Mouse (Mus musculus) kidney, postnatal 0 days (tissue): ENCODE data around the gene Shd. TPM values are rescaled to one million over a fixed set of nuclear protein-coding genes. Genes with fewer than 3 reads are reported as not detected.

ENCODE experiments used
- ATAC-seq: fragments of 200-750 bp; cut with Nextera tagmentation; replicated peaks from 2 replicates; pipeline ENCODE4 v1.8.0; 2017; ENCODE audit warnings: low read depth, moderate number of reproducible peaks, moderate TSS enrichment, moderate library complexity; ENCODE audit not compliant: low FRiP score
- DNase-seq: peaks from one replicate; pipeline ENCODE4 v3.0.0-alpha.2; 2016; ENCODE audit warnings: low spot score
- H3K27ac ChIP-seq: fragments of 300-500 bp; sonication (generic); 2 replicates; pipeline ENCODE4 v1.5.1; 2014; ENCODE audit warnings: mild to moderate bottlenecking
- H3K27me3 ChIP-seq: fragments of 300-500 bp; sonication (generic); 2 replicates; pipeline ENCODE4 v1.6.1; 2014; ENCODE audit warnings: low read length, mixed read lengths; ENCODE audit not compliant: insufficient read depth
- H3K36me3 ChIP-seq: fragments of 300-500 bp; sonication (generic); 2 replicates; pipeline ENCODE4 v1.6.1; 2014; ENCODE audit warnings: low read length, mixed read lengths; ENCODE audit not compliant: insufficient read depth
- H3K4me1 ChIP-seq: fragments of 300-500 bp; sonication (generic); replicated peaks from 2 replicates; pipeline ENCODE4 v1.6.1; 2014; ENCODE audit warnings: antibody characterized with exemption, low read length, mixed read lengths; ENCODE audit not compliant: insufficient read depth
- H3K4me2 ChIP-seq: fragments of 300-500 bp; sonication (generic); 2 replicates; pipeline ENCODE4 v1.6.1; 2014; ENCODE audit warnings: mild to moderate bottlenecking, low read length, moderate library complexity, mixed read lengths
- H3K4me3 ChIP-seq: fragments of 300-500 bp; sonication (generic); replicated peaks from 2 replicates; pipeline ENCODE4 v1.5.1; 2014; ENCODE audit warnings: low read depth, low read length
- H3K9ac ChIP-seq: fragments of 300-500 bp; sonication (generic); 2 replicates; pipeline ENCODE4 v1.6.1; 2014; ENCODE audit warnings: low read depth, low read length
- H3K9me3 ChIP-seq: fragments of 300-500 bp; sonication (generic); replicated peaks from 2 replicates; pipeline ENCODE4 v1.6.1; 2016; ENCODE audit warnings: low read length, inconsistent platforms, mixed read lengths
- CTCF ChIP-seq: IDR thresholded peaks from 2 replicates; pipeline ENCODE4 v1.5.1; 2016; ENCODE audit warnings: antibody characterized with exemption, low read depth, mild to moderate bottlenecking, moderate library complexity
- WGBS: fragments of 180-500 bp; shearing (Covaris S2); extraction: QIAGEN DNeasy Blood & Tissue Kit; methylation state at CpG from one replicate; pipeline ENCODE4 v1.1.7; 2014; 5-methylcytosine and 5-hydroxymethylcytosine counted together
- polyA plus RNA-seq: library from polyadenylated mRNA; unstranded; fragments of >200 nt; fragmentation: Nextera tagmentation; extraction: Ambion mirVana; gene quantifications from 2 replicates; pipeline ENCODE4 v1.2.1, GENCODE M21; 2015

Gene Shd
- polyA plus RNA-seq, 1 experiment from 2014 or later: 54.2 TPM

DNA sequence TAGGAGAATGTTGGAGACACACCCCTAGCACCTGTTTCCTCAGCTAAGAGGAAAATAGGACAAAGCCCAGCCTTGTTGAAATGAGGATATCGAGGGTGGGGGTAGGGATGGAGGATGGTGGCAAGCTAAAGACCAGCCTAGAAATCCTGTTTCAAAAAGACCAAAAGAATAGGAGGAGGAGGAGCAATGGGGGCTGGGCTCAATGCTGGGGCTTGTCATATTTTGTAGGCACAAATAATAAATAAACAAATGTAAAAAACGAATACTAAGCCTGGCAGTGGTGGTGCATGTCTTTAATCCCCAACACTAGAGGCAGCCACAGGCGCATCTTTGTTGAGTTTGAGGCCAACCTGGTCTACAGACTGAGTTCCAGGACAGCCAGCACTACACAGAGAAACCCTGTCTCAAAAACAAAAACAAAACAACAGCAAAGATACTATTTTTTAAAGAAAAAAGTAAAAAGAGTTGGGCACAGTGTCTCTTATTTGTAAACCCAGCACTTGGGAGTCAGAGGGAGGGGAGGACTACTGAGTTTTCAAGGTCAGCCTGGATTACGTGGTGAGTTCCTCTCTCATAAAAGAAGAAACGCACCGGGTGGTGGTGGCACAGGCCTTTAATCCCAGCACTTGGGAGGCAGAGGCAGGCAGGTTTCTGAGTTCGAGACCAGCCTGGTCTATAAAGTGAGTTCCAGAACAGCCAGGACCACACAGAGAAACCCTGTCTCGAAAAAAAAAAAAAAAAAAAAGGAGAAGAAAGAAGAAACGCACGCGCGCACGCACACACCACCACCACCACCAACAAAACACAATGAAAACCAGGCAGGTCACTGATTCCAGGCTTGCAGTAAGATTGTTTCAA, 12.3 kb upstream of the Shd start:
- H3K27ac ChIP-seq: peak overlapping the region; percentile 96
- no peak for DNase-seq
- no peaks in the 10 kb centered on the region for H3K9me3 ChIP-seq
- TF ChIP-seq CTCF: no peak
- WGBS: 79% methylated on average over 13 of the region's 13 CpGs
- H3K4me1 ChIP-seq: peaks cover 10% of the 10 kb centered on the region
- H3K4me3 ChIP-seq: peak overlapping the region; percentile 47
- H3K36me3 ChIP-seq: no peaks in the 10 kb centered on the region
- ATAC-seq: no peak
- H3K27me3 ChIP-seq: no peaks in the 10 kb centered on the region
- peak overlapping the region; percentile 58 for H3K4me2 ChIP-seq
- H3K9ac ChIP-seq: peak overlapping the region; percentile 46; the same call in 1 of the 2 replicates

DNA sequence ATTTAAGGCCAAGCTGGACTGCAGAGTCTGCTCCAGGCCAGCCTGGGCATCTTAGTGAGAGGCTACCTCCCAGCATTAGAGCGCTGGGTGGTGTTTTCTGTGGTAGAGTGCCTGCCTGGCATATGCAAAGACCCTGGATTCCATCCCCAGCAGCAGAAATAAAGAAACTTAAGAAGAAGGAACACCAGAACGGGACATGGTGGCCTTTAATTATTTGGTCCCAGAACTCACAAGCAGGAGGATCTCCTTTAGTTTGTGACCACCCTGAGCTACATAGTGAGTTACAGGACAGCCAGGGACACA, 11.7 kb upstream of the Shd start:
- ATAC-seq (no peak), DNase-seq (no peak)
- Histone ChIP-seq H3K9ac (peak overlapping the region; percentile 46; the same call in 1 of the 2 replicates), H3K4me2 (peak overlapping the region; percentile 58), H3K27ac (peak overlapping the region; percentile 96), H3K9me3 (no peaks in the 10 kb centered on the region), H3K4me3 (peak overlapping the region; percentile 47), H3K27me3 (no peaks in the 10 kb centered on the region), H3K4me1 (peaks cover 10% of the 10 kb centered on the region), H3K36me3 (0 out of 2 replicates have a peak, but pooled peaks cover under 1% of the 10 kb centered on the region)
- no peak for TF ChIP-seq CTCF
- WGBS: 43% methylated on average over 2 of the region's 2 CpGs

DNA sequence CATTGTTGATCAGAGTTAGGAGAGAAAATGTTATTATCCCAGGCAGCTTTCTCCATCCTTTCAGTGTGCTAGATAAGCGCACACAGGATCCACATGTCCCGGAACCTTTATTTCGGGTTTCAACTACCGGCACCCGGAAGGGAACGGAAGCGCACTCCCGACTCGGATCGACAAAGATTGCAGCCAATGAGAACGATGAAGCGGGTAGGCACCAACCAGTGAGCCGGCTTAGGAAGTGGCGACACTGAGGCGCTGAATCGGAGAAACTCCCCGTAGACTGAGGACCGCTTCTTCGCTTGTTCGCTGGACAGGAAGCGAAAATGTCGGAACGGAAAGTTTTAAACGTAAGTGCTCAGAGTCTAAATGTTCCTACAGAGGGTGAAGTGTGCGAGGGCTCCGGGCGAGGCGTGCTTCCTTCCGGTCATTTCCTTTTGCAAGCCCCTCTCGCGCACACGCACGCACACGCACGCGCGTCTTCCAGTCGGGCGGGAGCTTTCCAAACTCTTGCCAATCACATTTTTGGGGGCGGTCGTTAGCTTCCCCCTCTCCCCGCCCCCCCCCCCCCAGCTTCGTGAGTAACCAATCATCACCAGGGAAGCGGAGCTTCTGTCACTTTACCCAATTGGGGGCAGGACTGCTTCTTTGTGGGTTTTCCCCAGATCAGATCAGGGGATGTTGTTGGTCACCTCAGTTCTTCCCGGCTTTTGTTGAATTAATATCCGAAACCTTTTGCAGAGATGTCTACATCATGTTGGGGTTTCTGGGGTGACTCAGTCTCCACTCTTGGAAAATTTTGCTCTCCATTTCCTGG, 11.1 kb upstream of the Shd start, which contains the start of gene Yju2:
TSS of gene Yju2 (plus strand) at position 182 of the 811 bp plus-strand sequence.
- Histone ChIP-seq H3K9me3 (no peaks in the 10 kb centered on the region), H3K36me3 (0 out of 2 replicates have a peak, but pooled peaks cover 2% of the 10 kb centered on the region), H3K4me2 (peak within 1 kb of the TSS; percentile 58), H3K4me1 (peaks cover 10% of the 10 kb centered on the region), H3K27ac (peak within 1 kb of the TSS; percentile 96), H3K27me3 (no peaks in the 10 kb centered on the region), H3K4me3 (peak within 1 kb of the TSS; percentile 47), H3K9ac (peak within 1 kb of the TSS; percentile 54)
- DNase-seq (peak; percentile 98), ATAC-seq (peak; percentile 94)
- WGBS: under 1% methylated on average over 45 of the region's 46 CpGs
- TF ChIP-seq CTCF: peak; percentile 13; the same call in 1 of the 2 replicates

DNA sequence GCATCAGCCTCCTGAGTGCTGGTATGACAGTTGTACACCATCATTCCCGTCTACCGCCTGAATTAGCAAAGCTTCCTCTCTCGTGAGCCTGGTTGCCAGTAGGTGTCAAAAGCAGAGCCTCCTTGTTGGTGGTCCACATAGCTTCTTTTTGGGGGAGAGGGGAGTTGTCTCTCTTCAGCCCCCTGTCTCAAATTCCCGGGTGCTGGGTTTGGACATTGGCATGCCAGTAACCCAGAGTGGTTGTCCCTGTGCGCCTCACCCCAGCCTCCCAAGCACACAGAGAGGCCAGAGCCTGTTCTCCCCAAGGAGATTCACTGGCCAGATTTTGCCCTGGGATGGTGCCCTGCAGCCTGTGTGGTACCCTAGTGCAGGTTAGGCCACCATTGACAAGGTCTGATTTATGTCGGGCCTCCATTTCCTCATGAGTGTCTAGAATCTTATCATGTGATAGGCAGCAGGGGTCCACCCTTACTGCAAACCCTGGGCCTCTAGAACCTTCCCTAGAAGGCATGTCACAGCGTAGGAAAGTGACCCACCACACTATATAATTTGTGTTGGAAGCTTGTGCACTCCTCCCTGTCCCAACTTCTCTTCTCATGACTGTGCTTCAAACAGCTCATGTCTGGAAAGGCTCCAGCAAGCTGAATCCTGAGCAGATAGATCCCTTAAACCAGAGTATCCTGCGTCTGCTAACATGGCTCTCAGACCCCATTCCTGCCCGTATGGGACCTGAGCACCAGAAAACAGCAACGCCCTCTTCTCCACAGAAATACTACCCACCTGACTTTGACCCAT, 10.1 kb upstream of the Shd start:
- H3K9me3 ChIP-seq: no peaks in the 10 kb centered on the region
- peaks cover 10% of the 10 kb centered on the region for H3K4me1 ChIP-seq
- H3K4me2 ChIP-seq: peak overlapping the region; percentile 58
- ATAC-seq (no peak), DNase-seq (no peak)
- H3K27me3 ChIP-seq: no peaks in the 10 kb centered on the region
- H3K9ac ChIP-seq: peak overlapping the region; percentile 49; the same call in 1 of the 2 replicates
- peak overlapping the region; percentile 47 for H3K4me3 ChIP-seq
- 0 out of 2 replicates have a peak, but pooled peaks cover 6% of the 10 kb centered on the region for H3K36me3 ChIP-seq
- WGBS: 75% methylated on average over 10 of the region's 10 CpGs
- no peak for TF ChIP-seq CTCF
- peak overlapping the region; percentile 19; the same call in 1 of the 2 replicates for H3K27ac ChIP-seq

DNA sequence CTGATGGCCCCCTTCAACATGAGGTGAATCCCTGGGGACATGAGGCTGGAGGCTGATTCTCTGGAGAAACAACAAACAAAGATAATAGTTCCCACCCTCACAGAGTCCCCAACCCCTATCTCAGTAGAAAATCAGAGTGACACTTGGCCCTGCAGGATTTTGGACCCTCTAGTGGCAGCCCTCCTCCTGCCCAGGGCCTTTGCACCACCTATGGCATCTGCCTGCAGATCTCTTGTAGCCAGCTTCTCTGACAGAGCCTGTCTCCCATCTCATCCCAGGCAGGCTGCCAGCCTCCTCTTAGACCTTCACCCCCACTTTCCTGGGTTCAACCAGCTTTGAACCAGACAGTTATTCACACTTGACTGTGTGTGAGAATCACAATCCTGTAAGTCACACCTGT, 9.5 kb upstream of the Shd start:
- DNase-seq: no peak

DNA sequence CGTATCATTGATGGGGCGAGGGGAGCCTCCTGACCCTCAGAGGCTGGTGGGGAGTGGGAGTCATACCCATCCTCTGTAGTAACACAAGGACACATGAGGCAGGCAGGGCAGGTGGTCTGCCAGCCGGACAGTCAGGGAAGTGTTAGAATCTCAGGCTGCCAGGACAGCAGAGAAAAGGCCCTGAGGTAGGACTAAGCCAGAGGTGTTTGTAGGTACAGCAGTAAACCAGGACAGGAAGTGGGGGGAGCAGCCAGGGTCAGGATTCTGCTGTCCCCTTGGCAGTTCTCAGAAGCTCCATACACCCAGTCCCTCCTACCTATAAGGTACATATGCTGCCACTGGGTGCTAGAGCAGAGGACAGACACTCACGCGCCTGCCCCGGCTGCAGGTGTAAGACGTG, 8.6 kb upstream of the Shd start:
- Histone ChIP-seq H3K27ac (no peak overlapping the region), H3K9ac (no peak overlapping the region), H3K27me3 (no peaks in the 10 kb centered on the region), H3K4me1 (peaks cover 10% of the 10 kb centered on the region), H3K4me2 (no peak overlapping the region), H3K9me3 (no peaks in the 10 kb centered on the region), H3K4me3 (no peak overlapping the region), H3K36me3 (0 out of 2 replicates have a peak, but pooled peaks cover 11% of the 10 kb centered on the region)
- DNase-seq (no peak), ATAC-seq (no peak)
- TF ChIP-seq CTCF: no peak
- WGBS: 95% methylated on average over 7 of the region's 7 CpGs

More for the DNA sequence above, 9.5 kb upstream of the Shd start:
- Histone ChIP-seq H3K9ac (no peak overlapping the region), H3K27ac (no peak overlapping the region), H3K27me3 (no peaks in the 10 kb centered on the region), H3K9me3 (no peaks in the 10 kb centered on the region), H3K36me3 (0 out of 2 replicates have a peak, but pooled peaks cover 7% of the 10 kb centered on the region), H3K4me3 (no peak overlapping the region), H3K4me1 (peaks cover 10% of the 10 kb centered on the region), H3K4me2 (no peak overlapping the region)
- TF ChIP-seq CTCF: no peak
- ATAC-seq: no peak
